Mouse (Mus musculus): ENCODE results near the gene Fam206a. TPM values are rescaled to one million over a fixed set of nuclear protein-coding genes. Genes with fewer than 3 reads are reported as not detected.

Gene Fam206a
- total and polyA plus RNA-seq, 3 experiments, result 7.9 to 29.4 (median 8.2) TPM

- H3K4me2 ChIP-seq (ENCODE audit: insufficient read depth, low read depth, poor library complexity, severe bottlenecking), result no peak overlapping the region
- no peak for DNase-seq (ENCODE audit: extremely low read depth)
- H3K4me1 ChIP-seq (ENCODE audit: control insufficient read depth in 1 of 2, insufficient read depth in 2 of 2), result no peaks in the 10 kb centered on the region
- peaks cover 2 to 20% of the 10 kb centered on the region in 2 experiments for H3K36me3 ChIP-seq (replicated peaks in 1 of 2; ENCODE audit: control insufficient read depth in 1 of 2, insufficient read depth in 1 of 2, low read length in 1 of 2)
- no peaks in the 10 kb centered on the region for H3K27me3 ChIP-seq (replicated peaks)
- H3K79me2 ChIP-seq (replicated peaks; ENCODE audit: control insufficient read depth, extremely low read depth, insufficient read depth, poor library complexity, severe bottlenecking), result no peaks in the 10 kb centered on the region
- TF ChIP-seq CTCF (conservative IDR thresholded peaks at IDR 0.05 in 1 of 2, IDR thresholded peaks at IDR 0.05 in 1 of 2; ENCODE audit: low read depth in 2 of 2, low read length in 2 of 2), result no peak
- no peak overlapping the region for H3K27ac ChIP-seq (ENCODE audit: insufficient read depth, low read depth)
- no peak overlapping the region for H3K9ac ChIP-seq (ENCODE audit: insufficient read depth, low read depth)
- peaks cover 2% of the 10 kb centered on the region for H3K9me3 ChIP-seq (replicated peaks; ENCODE audit: low read length)
- no peak overlapping the region for H3K4me3 ChIP-seq (replicated peaks in 1 of 3; ENCODE audit: low read depth in 2 of 3, low read length in 2 of 3, poor library complexity in 1 of 3)
- dilution Hi-C loops (cut with MboI; ENCODE audit: extremely low pct_ligation_motif_present, extremely low pct_unique_long_range_greater_than_20kb, low sequenced_read_pairs) (no loop called here), in situ Hi-C loops (cut with MboI; ENCODE audit: low pct_ligation_motif_present, low pct_unique_long_range_greater_than_20kb, low sequenced_read_pairs) (no loop called here)
Observed at GRCm38 (mm10) chr4:56847400-56847799, 45.3 kb downstream of the Fam206a start.

DNA sequence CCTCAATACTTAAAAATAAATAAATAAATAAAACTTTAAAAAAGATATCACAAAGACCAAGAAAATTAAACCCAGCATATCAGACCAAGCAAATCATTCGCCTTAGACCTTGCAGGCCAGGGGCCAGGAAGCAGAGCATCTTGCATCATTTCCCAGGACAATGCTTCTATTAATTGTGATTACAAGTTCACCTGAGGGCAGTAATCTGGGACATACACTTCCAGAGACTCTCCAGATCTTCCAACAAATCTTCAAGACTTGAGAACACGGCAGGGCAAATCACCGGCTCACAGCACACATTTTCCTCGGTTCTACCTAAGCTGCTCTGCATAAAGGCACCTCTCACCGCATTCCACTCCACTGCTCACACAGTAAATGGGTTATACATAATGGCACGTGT, 45.9 kb downstream of the Fam206a start:
- Histone ChIP-seq H3K4me2 (ENCODE audit: insufficient read depth, low read depth, poor library complexity, severe bottlenecking) (no peak overlapping the region), H3K27ac (ENCODE audit: insufficient read depth, low read depth) (no peak overlapping the region), H3K4me3 (replicated peaks in 1 of 3; ENCODE audit: low read depth in 2 of 3, low read length in 2 of 3, poor library complexity in 1 of 3) (no peak overlapping the region), H3K4me1 (ENCODE audit: control insufficient read depth in 1 of 2, insufficient read depth in 2 of 2) (no peaks in the 10 kb centered on the region), H3K79me2 (replicated peaks; ENCODE audit: control insufficient read depth, extremely low read depth, insufficient read depth, poor library complexity, severe bottlenecking) (no peaks in the 10 kb centered on the region), H3K9ac (ENCODE audit: insufficient read depth, low read depth) (no peak overlapping the region), H3K27me3 (replicated peaks) (no peaks in the 10 kb centered on the region), H3K9me3 (replicated peaks; ENCODE audit: low read length) (peaks cover 2% of the 10 kb centered on the region), H3K36me3 (replicated peaks in 1 of 2; ENCODE audit: control insufficient read depth in 1 of 2, insufficient read depth in 1 of 2, low read length in 1 of 2) (peaks cover 2 to 20% of the 10 kb centered on the region in 2 experiments)
- dilution Hi-C loops (cut with MboI; ENCODE audit: extremely low pct_ligation_motif_present, extremely low pct_unique_long_range_greater_than_20kb, low sequenced_read_pairs) (no loop called here), in situ Hi-C loops (cut with MboI; ENCODE audit: low pct_ligation_motif_present, low pct_unique_long_range_greater_than_20kb, low sequenced_read_pairs) (no loop called here)
- DNase-seq (ENCODE audit: extremely low read depth), result no peak
- TF ChIP-seq ETS1 (conservative IDR thresholded peaks at IDR 0.05; ENCODE audit: low read depth, low read length) (no peak), SMC3 (IDR thresholded peaks at IDR 0.05; ENCODE audit: low read depth, low read length) (no peak), ZMIZ1 (IDR thresholded peaks at IDR 0.05; ENCODE audit: low read depth, low read length) (no peak)

- no peak overlapping the region for H3K9ac ChIP-seq (ENCODE audit: insufficient read depth, low read depth)
- H3K27me3 ChIP-seq (replicated peaks), result no peaks in the 10 kb centered on the region
- dilution Hi-C loops (cut with MboI; ENCODE audit: extremely low pct_ligation_motif_present, extremely low pct_unique_long_range_greater_than_20kb, low sequenced_read_pairs) (no loop called here), in situ Hi-C loops (cut with MboI; ENCODE audit: low pct_ligation_motif_present, low pct_unique_long_range_greater_than_20kb, low sequenced_read_pairs) (no loop called here)
- no peaks in the 10 kb centered on the region for H3K79me2 ChIP-seq (replicated peaks; ENCODE audit: control insufficient read depth, extremely low read depth, insufficient read depth, poor library complexity, severe bottlenecking)
- H3K4me1 ChIP-seq (ENCODE audit: control insufficient read depth in 1 of 2, insufficient read depth in 2 of 2), result no peaks in the 10 kb centered on the region
- H3K9me3 ChIP-seq (replicated peaks; ENCODE audit: low read length), result no peaks in the 10 kb centered on the region
- peaks cover 0 to 8% of the 10 kb centered on the region in 2 experiments for H3K36me3 ChIP-seq (replicated peaks in 1 of 2; ENCODE audit: control insufficient read depth in 1 of 2, insufficient read depth in 1 of 2, low read length in 1 of 2)
- TF ChIP-seq TBP (conservative IDR thresholded peaks at IDR 0.05; ENCODE audit: low read depth, low read length), result no peak
- TF ChIP-seq MAZ (IDR thresholded peaks at IDR 0.05; ENCODE audit: low read depth, low read length), result no peak
- no peak for DNase-seq (ENCODE audit: extremely low read depth)
- H3K4me2 ChIP-seq (ENCODE audit: insufficient read depth, low read depth, poor library complexity, severe bottlenecking), result no peak overlapping the region
- no peak overlapping the region for H3K4me3 ChIP-seq (replicated peaks in 1 of 3; ENCODE audit: low read depth in 2 of 3, low read length in 2 of 3, poor library complexity in 1 of 3)
- H3K27ac ChIP-seq (ENCODE audit: insufficient read depth, low read depth), result no peak overlapping the region
Observed at GRCm38 (mm10) chr4:56850724-56851123, 48.6 kb downstream of the Fam206a start.

DNA sequence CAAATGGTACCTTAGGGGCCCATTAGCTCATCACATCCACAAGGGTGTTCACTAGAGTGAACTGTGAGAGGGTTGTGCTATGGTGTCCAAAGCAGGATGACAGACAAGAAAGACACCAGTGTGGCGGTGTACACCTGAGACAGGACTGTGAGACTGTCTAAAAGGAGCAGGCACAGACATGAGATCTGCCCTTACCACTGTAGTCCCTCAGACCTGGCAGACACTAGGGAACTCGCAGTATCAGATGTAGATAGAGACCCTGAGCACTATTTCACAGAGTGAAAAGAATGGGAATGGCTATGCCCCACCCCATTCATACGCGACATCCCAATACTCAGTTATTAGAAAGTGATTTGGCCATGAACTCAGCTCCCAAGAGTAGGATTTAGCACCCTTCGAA, 53.8 kb downstream of the Fam206a start:
- no peaks in the 10 kb centered on the region for H3K9me3 ChIP-seq (replicated peaks; ENCODE audit: low read length)
- dilution Hi-C loops (cut with MboI; ENCODE audit: extremely low pct_ligation_motif_present, extremely low pct_unique_long_range_greater_than_20kb, low sequenced_read_pairs), result no loop called here

More for the DNA sequence above, 53.8 kb downstream of the Fam206a start:
- TF ChIP-seq EP300 (IDR thresholded peaks at IDR 0.05; ENCODE audit: low read length) (no peak), NRF1 (IDR thresholded peaks at IDR 0.05; ENCODE audit: low read depth, low read length) (no peak), POLR2AphosphoS2 (IDR thresholded peaks at IDR 0.05; ENCODE audit: low read depth, low read length) (no peak), MXI1 (IDR thresholded peaks at IDR 0.05; ENCODE audit: low read depth, low read length) (no peak), IRF4 (IDR thresholded peaks at IDR 0.05; ENCODE audit: low read depth, low read length) (no peak), UBTF (IDR thresholded peaks at IDR 0.05; ENCODE audit: low read depth, low read length) (no peak), TCF12 (IDR thresholded peaks at IDR 0.05; ENCODE audit: low read depth, low read length) (no peak), JUND (conservative IDR thresholded peaks at IDR 0.05; ENCODE audit: low read depth, low read length) (no peak)
- H3K27me3 ChIP-seq (replicated peaks), result no peaks in the 10 kb centered on the region
- no peak overlapping the region for H3K4me2 ChIP-seq (ENCODE audit: insufficient read depth, low read depth, poor library complexity, severe bottlenecking)
- H3K36me3 ChIP-seq (replicated peaks in 1 of 2; ENCODE audit: control insufficient read depth in 1 of 2, insufficient read depth in 1 of 2, low read length in 1 of 2), result no peaks in the 10 kb centered on the region
- no peak for DNase-seq (ENCODE audit: extremely low read depth)
- no peak overlapping the region for H3K9ac ChIP-seq (ENCODE audit: insufficient read depth, low read depth)
- no peak overlapping the region for H3K27ac ChIP-seq (ENCODE audit: insufficient read depth, low read depth)
- in situ Hi-C loops (cut with MboI; ENCODE audit: low pct_ligation_motif_present, low pct_unique_long_range_greater_than_20kb, low sequenced_read_pairs), result no loop called here
- no peaks in the 10 kb centered on the region for H3K4me1 ChIP-seq (ENCODE audit: control insufficient read depth in 1 of 2, insufficient read depth in 2 of 2)
- no peak overlapping the region for H3K4me3 ChIP-seq (replicated peaks in 1 of 3; ENCODE audit: low read depth in 2 of 3, low read length in 2 of 3, poor library complexity in 1 of 3)
- no peaks in the 10 kb centered on the region for H3K79me2 ChIP-seq (replicated peaks; ENCODE audit: control insufficient read depth, extremely low read depth, insufficient read depth, poor library complexity, severe bottlenecking)
